In the genomic region with DNA sequence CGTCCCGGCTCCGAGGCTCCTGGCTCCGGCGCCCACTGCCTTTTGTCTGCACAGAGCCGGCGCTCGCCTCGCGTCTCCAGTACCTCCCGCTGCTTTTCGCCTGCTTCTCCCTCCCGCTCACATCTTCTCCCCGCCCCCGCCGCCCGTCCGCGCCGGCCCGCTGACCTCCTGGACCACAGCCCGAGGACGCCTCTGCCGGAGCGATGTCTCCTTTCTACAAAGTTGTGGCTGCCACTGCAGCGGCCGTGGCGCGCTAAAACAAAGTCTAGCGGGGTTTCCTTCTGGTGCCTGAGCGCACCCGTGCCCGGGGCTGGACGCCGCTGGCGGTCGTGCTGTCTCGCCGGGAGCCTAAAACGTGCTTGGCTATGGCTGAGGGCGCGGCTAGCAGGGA, we compare ENCODE assay signal across 9 mouse cellular contexts. TPM values are rescaled to one million over a fixed set of nuclear protein-coding genes. Genes with fewer than 3 reads are reported as not detected.
DNase-seq lines count a peak whose midpoint lies in the region; ATAC-seq and TF ChIP-seq lines count a peak whose summit lies in the region.
"Had no signal": no experiment of that assay in that cellular context is flagged by ENCODE, and none has a peak within 500 bp of the region (broad histone marks: within the 10 kb centered on the region; RNA-seq: fewer than 3 reads in every experiment).

No protein-coding gene starts in this region.

- WGBS in forebrain, embryonic 14.5 days = under 1% methylated on average over 41 of the region's 42 CpGs
- WGBS in stomach, postnatal 0 days = under 1% methylated on average over 41 of the region's 42 CpGs

- DNase-seq in cerebellum, postnatal 10 days = peak; percentile 88 to 92
- no peak for DNase-seq in cerebellum, adult 11 months
- DNase-seq in forebrain, embryonic 14.5 days (ENCODE audit: low spot score) = no peak
- DNase-seq in heart, postnatal 4 days = peak; percentile 80
- peak; percentile 55 to 66 for DNase-seq in layer of hippocampus, postnatal 25 days (ENCODE audit: extremely low spot score in 1 of 2, low spot score in 1 of 2)
- no peak for DNase-seq in stomach, postnatal 0 days (ENCODE audit: low spot score)

- peak; percentile 10 for ATAC-seq in activated CD4-positive, CD25-positive, alpha-beta regulatory T cell, adult 4 months
- ATAC-seq in forebrain, embryonic 14.5 days = peak; percentile 69
- peak; percentile 5; the same call in 1 of the 2 replicates for ATAC-seq in megakaryocyte progenitor cell, adult 5-6 weeks (replicated peaks; ENCODE audit: poor library complexity)
- ATAC-seq in stomach, postnatal 0 days (ENCODE audit: low FRiP score, low TSS enrichment) = peak; percentile 75

- H3K4me2 ChIP-seq in forebrain, embryonic 14.5 days (ENCODE audit: low read length) = peak overlapping the region; percentile 94
- H3K4me2 ChIP-seq in stomach, postnatal 0 days (replicated peaks; ENCODE audit: low read depth) = peak overlapping the region; percentile 100

- peaks cover 3% of the 10 kb centered on the region; the same call in 1 of the 2 replicates for H3K4me1 ChIP-seq in forebrain, embryonic 14.5 days (ENCODE audit: control insufficient read depth, insufficient read depth, low read length)
- no peaks in the 10 kb centered on the region; the same call in 1 of the 2 replicates for H3K4me1 ChIP-seq in stomach, postnatal 0 days (replicated peaks; ENCODE audit: control insufficient read depth, insufficient read depth)

- TF ChIP-seq CTCF in stomach, postnatal 0 days (IDR thresholded peaks at IDR 0.05; ENCODE audit: low read depth) = 0 out of 2 replicates have a peak, but pooled peaks have one; percentile 14

- TF ChIP-seq EP300 in stomach, postnatal 0 days (optimal IDR thresholded peaks at IDR 0.05) = no peak

- H3K36me3 ChIP-seq in forebrain, embryonic 14.5 days (ENCODE audit: control insufficient read depth, insufficient read depth, low read length) = no peaks in the 10 kb centered on the region
- H3K36me3 ChIP-seq in stomach, postnatal 0 days (ENCODE audit: control insufficient read depth, insufficient read depth, low read length) = no peaks in the 10 kb centered on the region

- H3K9me3 ChIP-seq in forebrain, embryonic 14.5 days (replicated peaks; ENCODE audit: control insufficient read depth, low read length) = no peaks in the 10 kb centered on the region
- no peaks in the 10 kb centered on the region for H3K9me3 ChIP-seq in stomach, postnatal 0 days (ENCODE audit: control insufficient read depth, low read length)

- H3K27ac ChIP-seq in forebrain, embryonic 14.5 days (ENCODE audit: low read depth, low read length) = peak overlapping the region; percentile 86
- H3K27ac ChIP-seq in stomach, postnatal 0 days (replicated peaks) = peak overlapping the region; percentile 75

- no peaks in the 10 kb centered on the region; the same call in 1 of the 2 replicates for H3K27me3 ChIP-seq in forebrain, embryonic 14.5 days (replicated peaks; ENCODE audit: control insufficient read depth, insufficient read depth, low read length)
- H3K27me3 ChIP-seq in stomach, postnatal 0 days (ENCODE audit: control insufficient read depth, insufficient read depth, low read length) = no peaks in the 10 kb centered on the region

- peak overlapping the region; percentile 82 for H3K9ac ChIP-seq in forebrain, embryonic 14.5 days (ENCODE audit: low read length)
- H3K9ac ChIP-seq in stomach, postnatal 0 days (ENCODE audit: low read length) = peak overlapping the region; percentile 73

- H3K4me3 ChIP-seq in forebrain, embryonic 14.5 days (ENCODE audit: low read depth, low read length) = peak overlapping the region; percentile 86
- H3K4me3 ChIP-seq in stomach, postnatal 0 days (ENCODE audit: low read depth, low read length) = peak overlapping the region; percentile 74

RNA-seq across cellular contexts. Expression of a gene that starts 0.3 kb away (rescaled TPM):
- polyA plus RNA-seq in activated CD4-positive, CD25-positive, alpha-beta regulatory T cell, adult 4 months (2017; shearing (Covaris generic)) = 1 to 10 TPM; 1.5 to 2.6 TPM
- 2.6 and 4.2 TPM in 2 replicates for polyA plus RNA-seq in forebrain, embryonic 14.5 days (2014; fragmentation: Nextera tagmentation; extraction: Ambion mirVana)
- 1 to 10 TPM; 4.4 TPM for total RNA-seq in heart, postnatal 4 days (2021)
- total RNA-seq in layer of hippocampus, postnatal 25 days (2021) = 10 to 100 TPM; 25.6 to 27.2 TPM
- 0.12 and 0.42 TPM in 2 replicates for total RNA-seq in megakaryocyte progenitor cell, adult 5-6 weeks (2015)
- total RNA-seq in megakaryocyte progenitor cell, adult 5-6 weeks (2017) = not detected in 2 replicates
- polyA plus RNA-seq in stomach, postnatal 0 days (2015; fragmentation: Nextera tagmentation; extraction: Ambion mirVana) = 1.6 and 1.7 TPM in 2 replicates

RNA-seq across cellular contexts. Expression of a gene that starts 42.7 kb away (rescaled TPM):
- polyA plus RNA-seq in activated CD4-positive, CD25-positive, alpha-beta regulatory T cell, adult 4 months (2017; shearing (Covaris generic)) = under 1 TPM in 1 of 2 experiments, not detected in 1; 0.33 TPM
- polyA plus RNA-seq in forebrain, embryonic 14.5 days (2014; fragmentation: Nextera tagmentation; extraction: Ambion mirVana) = 0.23 TPM in 1 of 2 replicates, not detected in the other
- total RNA-seq in heart, postnatal 4 days (2021) = under 1 TPM in 1 of 2 experiments, not detected in 1; 0.36 TPM
- total RNA-seq in layer of hippocampus, postnatal 25 days (2021) = under 1 TPM; 0.42 to 0.84 TPM
- total RNA-seq in megakaryocyte progenitor cell, adult 5-6 weeks (2015) = 0.07 and 0.25 TPM in 2 replicates
- total RNA-seq in megakaryocyte progenitor cell, adult 5-6 weeks (2017) = not detected in 2 replicates
- polyA plus RNA-seq in stomach, postnatal 0 days (2015; fragmentation: Nextera tagmentation; extraction: Ambion mirVana) = 0.08 and 0.13 TPM in 2 replicates
- polyA plus RNA-seq: frontal cortex, adult 2 months had no signal

Comparison
In these comparisons a context has a peak if more than half of its experiments do, and no peak if none do; other contexts are left out.
1. DNase-seq: peak in cerebellum, postnatal 10 days (2 of 2), heart, postnatal 4 days (single experiment) and layer of hippocampus, postnatal 25 days (2 of 2); none in cerebellum, adult 11 months (single experiment), forebrain, embryonic 14.5 days (single experiment) and stomach, postnatal 0 days (single experiment).
2. ATAC-seq: peak in every context shown above with its lines; median percentile 75 in stomach, postnatal 0 days; 69 in forebrain, embryonic 14.5 days; 10 in activated CD4-positive, CD25-positive, alpha-beta regulatory T cell, adult 4 months; 5 in megakaryocyte progenitor cell, adult 5-6 weeks.
3. RNA of a gene that starts 0.3 kb away (total RNA-seq): 25.6 to 27.2 TPM in layer of hippocampus, postnatal 25 days; 4.4 TPM in heart, postnatal 4 days and 0.12 to 0.42 TPM in megakaryocyte progenitor cell, adult 5-6 weeks; every median in the first group is over 4 times any median in the second.